Mouse (Mus musculus) adrenal gland, adult 18-20 months (tissue): ENCODE data around the gene Stk38. TPM values are rescaled to one million over a fixed set of nuclear protein-coding genes. Genes with fewer than 3 reads are reported as not detected.

ENCODE experiments used
- DNase-seq, 2 experiments: peaks; one replicate each; pipeline ENCODE4 v3.0.0; 2021 to 2022; ENCODE audit warnings: low spot score in 2 of 2
- total RNA-seq, 2 experiments: library from RNA; stranded (reverse); gene quantifications; 1 replicate in 1 of 2; 2 replicates in 1 of 2; pipeline ENCODE4 v1.2.3; 2021

Gene Stk38
- total RNA-seq, 2 experiments from 2014 or later: 49.2 to 49.9 TPM

GRCm38 (mm10) chr17:28967021-28967610 lies 40.7 kb downstream of the Stk38 start:
- no peak for DNase-seq

- no peak for DNase-seq
Observed at GRCm38 (mm10) chr17:28961596-28961995, 46.2 kb downstream of the Stk38 start.

- no peak for DNase-seq
Observed at GRCm38 (mm10) chr17:28960597-28960996, 47.2 kb downstream of the Stk38 start.

GRCm38 (mm10) chr17:28954416-28954815 lies 53.4 kb downstream of the Stk38 start:
- no peak for DNase-seq

GRCm38 (mm10) chr17:28953251-28953650 lies 54.5 kb downstream of the Stk38 start:
- DNase-seq: no peak

- peak; percentile 96 to 98 for DNase-seq
Observed at GRCm38 (mm10) chr17:28951831-28952799, 55.7 kb downstream of the Stk38 start, which contains the start of gene Kctd20. TSS of gene Kctd20 (plus strand) at chr17:28951950.

GRCm38 (mm10) chr17:28950751-28951150 lies 57.0 kb downstream of the Stk38 start:
- no peak for DNase-seq

GRCm38 (mm10) chr17:28948661-28949060 lies 59.1 kb downstream of the Stk38 start:
- no peak for DNase-seq

- no peak for DNase-seq
Observed at GRCm38 (mm10) chr17:28947011-28947939, 60.5 kb downstream of the Stk38 start.

- DNase-seq: no peak
Observed at GRCm38 (mm10) chr17:28944481-28944880, 63.3 kb downstream of the Stk38 start.

GRCm38 (mm10) chr17:28943740-28944139 lies 64.1 kb downstream of the Stk38 start, which contains the start of gene Pxt1:
TSS of gene Pxt1 (minus strand) at chr17:28943840.
- no peak for DNase-seq

- DNase-seq: no peak
Observed at GRCm38 (mm10) chr17:28942101-28942500, 65.7 kb downstream of the Stk38 start.

- DNase-seq: no peak
Observed at GRCm38 (mm10) chr17:28940776-28941555, 66.8 kb downstream of the Stk38 start.

- peak in 1 of 2 experiments; percentile 64 for DNase-seq
Observed at GRCm38 (mm10) chr17:28936622-28937345, 71.0 kb downstream of the Stk38 start.

GRCm38 (mm10) chr17:28936133-28936532 lies 71.7 kb downstream of the Stk38 start:
- no peak for DNase-seq

- DNase-seq: no peak
Observed at GRCm38 (mm10) chr17:28934120-28934916, 73.5 kb downstream of the Stk38 start.

GRCm38 (mm10) chr17:28932274-28932673 lies 75.5 kb downstream of the Stk38 start:
- DNase-seq: no peak

- DNase-seq: no peak
Observed at GRCm38 (mm10) chr17:28931436-28932211, 76.2 kb downstream of the Stk38 start.
